Mouse (Mus musculus) intestine, embryonic 16.5 days (tissue): ENCODE data around the gene Fgfr2. TPM values are rescaled to one million over a fixed set of nuclear protein-coding genes. Genes with fewer than 3 reads are reported as not detected.

Experiments used
- ATAC-seq: fragments of 200-750 bp; cut with Nextera tagmentation; 2 replicates; pipeline ENCODE4 v1.8.0; 2017; ENCODE audit warnings: moderate TSS enrichment, moderate library complexity
- H3K27ac ChIP-seq: fragments of 300-500 bp; sonication (generic); 2 replicates; pipeline ENCODE4 v1.5.1; 2014; ENCODE audit warnings: mild to moderate bottlenecking, low read length
- H3K27me3 ChIP-seq: fragments of 300-500 bp; sonication (generic); replicated peaks from 2 replicates; pipeline ENCODE4 v1.6.1; 2014; ENCODE audit warnings: low read length, control low read depth, mixed read lengths; ENCODE audit not compliant: control insufficient read depth, insufficient read depth
- H3K36me3 ChIP-seq: fragments of 300-500 bp; sonication (generic); 2 replicates; pipeline ENCODE4 v1.6.1; 2014; ENCODE audit warnings: low read length, control low read depth; ENCODE audit not compliant: control insufficient read depth, insufficient read depth
- H3K4me1 ChIP-seq: fragments of 300-500 bp; sonication (generic); 2 replicates; pipeline ENCODE4 v1.6.1; 2014; ENCODE audit warnings: low read length, control low read depth, mixed read lengths; ENCODE audit not compliant: control insufficient read depth, insufficient read depth
- H3K4me2 ChIP-seq: fragments of 300-500 bp; sonication (generic); 2 replicates; pipeline ENCODE4 v1.6.1; 2014; ENCODE audit warnings: low read depth, low read length, control low read depth
- H3K4me3 ChIP-seq: fragments of 300-500 bp; sonication (generic); 2 replicates; pipeline ENCODE4 v1.5.1; 2014; ENCODE audit warnings: mild to moderate bottlenecking, low read length
- H3K9ac ChIP-seq: fragments of 300-500 bp; sonication (generic); 2 replicates; pipeline ENCODE4 v1.6.1; 2014; ENCODE audit warnings: low read depth, low read length
- H3K9me3 ChIP-seq: fragments of 300-500 bp; sonication (generic); 2 replicates; pipeline ENCODE4 v1.6.1; 2016; ENCODE audit warnings: low read length, control low read depth; ENCODE audit not compliant: control insufficient read depth
- whole genome bisulfite sequencing: fragments of 180-500 bp; shearing (Covaris S2); extraction: QIAGEN DNeasy Blood & Tissue Kit; methylation state at CpG from one replicate; pipeline ENCODE4 v1.1.7; 2014; 5-methylcytosine and 5-hydroxymethylcytosine counted together
- polyA plus RNA-seq: library from polyadenylated mRNA; unstranded; fragments of >200 nt; fragmentation: Nextera tagmentation; extraction: Ambion mirVana; gene quantifications from 2 replicates; pipeline ENCODE4 v1.2.1, GENCODE M21; 2015

Gene Fgfr2
- polyA plus RNA-seq, 1 experiment from 2014 or later = 47.3 TPM

- no peak overlapping the region for H3K4me2 ChIP-seq
- 60% methylated on average over 9 of the region's 9 CpGs for WGBS
- H3K9me3 ChIP-seq = no peaks in the 10 kb centered on the region
- 0 out of 2 replicates have a peak, but pooled peaks cover 4% of the 10 kb centered on the region for H3K4me1 ChIP-seq
- no peaks in the 10 kb centered on the region for H3K36me3 ChIP-seq
- H3K27me3 ChIP-seq = peaks cover 12% of the 10 kb centered on the region; the same call in 1 of the 2 replicates
- no peak overlapping the region for H3K9ac ChIP-seq
- H3K4me3 ChIP-seq = no peak overlapping the region
- no peak for ATAC-seq
- H3K27ac ChIP-seq = no peak overlapping the region
Observed at GRCm38 (mm10) chr7:132158321-132159025, 964.7 kb downstream of the Fgfr2 start.

DNA sequence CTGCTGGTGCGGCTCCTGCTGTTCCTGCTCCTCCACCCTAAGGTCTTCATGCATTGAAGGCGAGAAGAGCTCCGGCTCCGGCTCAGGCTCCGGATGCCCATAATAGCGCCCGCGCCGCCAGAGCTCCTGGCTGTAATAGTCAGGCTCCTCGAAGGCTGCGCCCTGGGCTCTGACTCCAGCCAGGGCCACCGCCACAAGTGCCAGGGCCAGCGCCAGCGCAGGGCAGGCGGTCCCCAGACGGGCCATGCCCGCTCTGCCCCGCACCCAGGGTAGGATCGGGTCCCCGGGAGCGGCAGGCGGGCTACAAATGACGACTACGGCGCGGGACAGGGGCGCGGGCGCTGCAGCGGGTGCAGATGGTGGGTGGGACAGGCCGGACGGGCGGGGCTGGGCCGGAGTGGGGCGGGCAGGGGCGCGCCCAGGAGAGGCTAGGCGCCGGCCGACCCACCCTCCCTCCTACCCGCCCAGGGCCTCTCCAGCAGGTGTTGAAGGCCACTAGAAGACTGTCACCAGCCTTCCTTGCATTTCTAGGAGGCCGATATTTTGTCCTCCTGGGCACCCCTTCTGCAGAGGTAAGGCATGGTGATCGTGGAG, 968.7 kb downstream of the Fgfr2 start, which contains the start of gene Cpxm2:
Cpxm2 (minus strand) TSS at position 372 of the 594 bp plus-strand sequence.
- peak; percentile 60 for ATAC-seq
- 2% methylated on average over 38 of the region's 43 CpGs for WGBS

DNA sequence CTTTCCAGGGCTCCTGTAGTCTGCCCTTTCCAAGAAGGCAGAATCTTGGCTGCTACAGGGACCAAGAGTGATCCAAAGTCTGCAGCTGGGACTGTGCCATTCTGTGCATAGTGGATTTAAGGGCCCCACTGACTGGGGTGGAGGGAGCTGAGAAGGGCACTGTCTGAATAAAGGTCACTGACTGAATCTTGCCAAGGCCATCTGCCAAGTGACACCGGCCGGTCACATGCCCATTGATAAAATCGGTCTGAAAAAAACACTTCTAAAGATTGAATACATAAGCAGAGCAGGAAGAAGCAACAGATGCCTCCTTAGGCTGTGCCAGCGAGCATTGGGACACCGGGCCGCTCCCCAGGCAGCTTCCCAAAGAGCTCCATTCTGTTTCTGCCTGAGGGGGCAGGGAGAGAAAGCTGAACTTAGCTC, 969.4 kb downstream of the Fgfr2 start:
- Histone ChIP-seq H3K9me3 (no peaks in the 10 kb centered on the region), H3K27me3 (peaks cover 12% of the 10 kb centered on the region; the same call in 1 of the 2 replicates), H3K9ac (peak overlapping the region; percentile 62; the same call in 1 of the 2 replicates), H3K4me1 (0 out of 2 replicates have a peak, but pooled peaks cover 4% of the 10 kb centered on the region), H3K4me2 (peak overlapping the region; percentile 81; the same call in 1 of the 2 replicates), H3K36me3 (no peaks in the 10 kb centered on the region), H3K27ac (no peak overlapping the region), H3K4me3 (peak overlapping the region; percentile 46; the same call in 1 of the 2 replicates)
- 49% methylated on average over 6 of the region's 6 CpGs for WGBS
- no peak for ATAC-seq

More for the DNA sequence above, 968.7 kb downstream of the Fgfr2 start, which contains the start of gene Cpxm2:
- no peaks in the 10 kb centered on the region for H3K9me3 ChIP-seq
- peaks cover 12% of the 10 kb centered on the region; the same call in 1 of the 2 replicates for H3K27me3 ChIP-seq
- no peak within 1 kb of the TSS for H3K27ac ChIP-seq
- H3K4me3 ChIP-seq = peak within 1 kb of the TSS; percentile 46
- H3K9ac ChIP-seq = peak within 1 kb of the TSS; percentile 62
- peak within 1 kb of the TSS; percentile 81 for H3K4me2 ChIP-seq
- H3K4me1 ChIP-seq = 0 out of 2 replicates have a peak, but pooled peaks cover 4% of the 10 kb centered on the region
- H3K36me3 ChIP-seq = no peaks in the 10 kb centered on the region

DNA sequence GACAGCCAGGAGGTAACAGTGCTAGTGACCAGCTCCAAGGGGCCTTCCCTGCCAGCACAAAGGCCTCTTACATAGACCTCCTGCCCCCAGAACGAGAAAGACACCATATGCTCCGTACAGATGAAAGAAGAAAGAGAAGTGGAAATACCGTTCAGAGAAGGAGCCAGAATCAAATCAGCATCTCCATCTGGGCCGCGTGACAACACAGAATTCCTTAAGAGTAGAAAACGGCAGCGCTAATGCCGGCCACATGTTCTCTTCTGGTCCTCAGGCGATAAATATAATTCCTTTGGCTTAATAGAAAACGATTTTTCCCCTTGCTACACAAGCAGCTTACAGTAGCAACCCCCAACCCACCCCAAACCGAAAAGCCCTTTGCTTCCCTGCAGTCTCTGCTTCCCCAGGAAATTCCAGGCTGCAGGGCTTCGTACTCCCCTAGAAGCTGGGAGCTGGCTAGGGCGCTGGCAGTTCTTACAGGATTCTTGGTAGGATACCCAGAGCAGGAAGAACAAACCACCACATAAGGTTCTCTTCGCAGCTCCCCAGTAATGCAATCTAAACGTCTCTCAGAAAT, 977.8 kb downstream of the Fgfr2 start:
- Histone ChIP-seq H3K27ac (no peak overlapping the region), H3K9ac (no peak overlapping the region), H3K4me2 (no peak overlapping the region), H3K27me3 (no peaks in the 10 kb centered on the region), H3K9me3 (no peaks in the 10 kb centered on the region), H3K4me3 (no peak overlapping the region), H3K36me3 (no peaks in the 10 kb centered on the region), H3K4me1 (no peaks in the 10 kb centered on the region)
- 78% methylated on average over 15 of the region's 15 CpGs for WGBS
- no peak for ATAC-seq

DNA sequence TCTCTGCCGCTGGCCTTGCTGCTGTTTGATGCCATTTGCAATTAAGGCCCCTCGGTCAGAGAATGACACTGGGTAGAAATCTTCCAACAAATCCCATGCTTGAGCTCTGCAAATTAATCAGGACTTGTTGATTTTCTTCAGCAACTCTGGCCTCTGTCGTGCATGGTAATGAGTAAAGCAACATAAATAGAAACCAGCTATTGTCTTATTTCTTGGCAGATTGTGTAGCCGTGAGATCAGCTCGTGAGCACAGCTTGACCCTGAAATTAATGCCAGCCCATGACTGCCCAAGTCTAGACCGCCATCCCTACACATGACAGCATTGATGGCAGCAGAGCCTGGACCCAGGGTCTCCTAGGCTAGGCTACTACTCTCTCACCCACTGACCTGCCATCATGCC, 994.5 kb downstream of the Fgfr2 start:
- H3K9ac ChIP-seq = no peak overlapping the region
- WGBS = 88% methylated on average over 6 of the region's 6 CpGs
- H3K27ac ChIP-seq = no peak overlapping the region
- H3K4me2 ChIP-seq = no peak overlapping the region
- H3K4me1 ChIP-seq = no peaks in the 10 kb centered on the region
- no peaks in the 10 kb centered on the region for H3K9me3 ChIP-seq
- H3K4me3 ChIP-seq = no peak overlapping the region
- no peaks in the 10 kb centered on the region for H3K36me3 ChIP-seq
- H3K27me3 ChIP-seq = no peaks in the 10 kb centered on the region
- no peak for ATAC-seq

DNA sequence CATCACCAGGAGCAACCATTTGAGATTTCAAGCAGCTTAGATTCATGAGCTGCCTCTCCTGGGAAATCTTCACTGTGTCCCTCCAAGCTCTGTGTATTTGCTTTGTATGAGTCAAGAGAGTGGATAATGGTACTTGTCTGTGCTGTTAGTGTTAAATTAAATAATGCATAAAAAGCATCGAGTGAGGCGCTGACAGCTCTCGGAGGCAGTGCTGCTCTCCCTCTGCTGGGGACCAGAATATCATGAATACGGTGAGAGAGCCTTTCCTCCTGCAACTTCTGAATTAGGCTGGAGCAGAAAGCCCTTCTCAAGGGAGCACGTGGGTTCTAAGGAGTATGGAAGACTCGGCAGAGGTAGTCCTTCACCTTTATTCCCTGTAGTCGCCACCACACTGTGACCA, 998.2 kb downstream of the Fgfr2 start:
- Histone ChIP-seq H3K27ac (no peak overlapping the region), H3K4me3 (no peak overlapping the region), H3K4me2 (no peak overlapping the region), H3K4me1 (no peaks in the 10 kb centered on the region), H3K36me3 (no peaks in the 10 kb centered on the region), H3K9ac (no peak overlapping the region), H3K9me3 (no peaks in the 10 kb centered on the region), H3K27me3 (no peaks in the 10 kb centered on the region)
- no peak for ATAC-seq
- WGBS = 68% methylated on average over 7 of the region's 7 CpGs

GRCm38 (mm10) chr7:132123211-132123610, 999.9 kb downstream of the Fgfr2 start:
- ATAC-seq = no peak
- H3K4me1 ChIP-seq = no peaks in the 10 kb centered on the region
- no peak overlapping the region for H3K27ac ChIP-seq
- no peaks in the 10 kb centered on the region for H3K9me3 ChIP-seq
- no peak overlapping the region for H3K4me3 ChIP-seq
- no peaks in the 10 kb centered on the region for H3K36me3 ChIP-seq
- no peaks in the 10 kb centered on the region for H3K27me3 ChIP-seq
- WGBS = 63% methylated on average over 7 of the region's 7 CpGs
- H3K4me2 ChIP-seq = no peak overlapping the region
- H3K9ac ChIP-seq = no peak overlapping the region

GRCm38 (mm10) chr7:132119817-132120216, 1003.3 kb downstream of the Fgfr2 start:
- Histone ChIP-seq H3K9me3 (no peaks in the 10 kb centered on the region), H3K4me3 (no peak overlapping the region), H3K4me2 (no peak overlapping the region), H3K27ac (no peak overlapping the region), H3K4me1 (no peaks in the 10 kb centered on the region), H3K36me3 (no peaks in the 10 kb centered on the region), H3K27me3 (no peaks in the 10 kb centered on the region), H3K9ac (no peak overlapping the region)
- 83% methylated on average over 4 of the region's 4 CpGs for WGBS
- no peak for ATAC-seq

DNA sequence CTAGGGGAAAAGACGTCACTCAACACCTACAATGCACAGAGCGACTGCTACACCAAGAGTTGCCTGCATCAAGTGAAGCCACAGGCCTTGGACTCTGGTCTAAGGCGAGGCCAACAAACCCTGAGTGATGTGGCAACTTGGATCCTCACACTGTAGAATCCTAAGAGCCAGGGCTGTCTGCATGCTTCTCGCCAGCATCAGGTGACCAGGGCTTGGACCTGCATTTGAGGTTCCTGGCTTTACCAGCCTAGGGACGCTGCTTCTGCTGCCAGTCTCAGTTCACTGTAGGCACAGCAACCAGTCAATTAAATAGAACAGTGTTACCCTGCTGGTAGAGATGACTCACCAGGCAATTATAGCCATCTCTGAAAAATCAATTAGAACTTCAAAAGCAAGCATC, 1011.4 kb downstream of the Fgfr2 start:
- 61% methylated on average over 5 of the region's 5 CpGs for WGBS
- Histone ChIP-seq H3K27ac (no peak overlapping the region), H3K9ac (no peak overlapping the region), H3K4me3 (no peak overlapping the region), H3K4me1 (no peaks in the 10 kb centered on the region), H3K27me3 (no peaks in the 10 kb centered on the region), H3K36me3 (no peaks in the 10 kb centered on the region), H3K9me3 (no peaks in the 10 kb centered on the region), H3K4me2 (no peak overlapping the region)
- peak; percentile 59 for ATAC-seq
